Mouse (Mus musculus): Measurements from ENCODE around the gene Bcl6b. TPM values are rescaled to one million over a fixed set of nuclear protein-coding genes. Genes with fewer than 3 reads are reported as not detected.

Bcl6b gene
- 10 to 100 TPM; 23.8 to 33.4 TPM for total RNA-seq (2021)
- long read RNA-seq, experiment 1, partial matches to known transcripts: 4 of 4 reads
- long read RNA-seq, experiment 1, other reads (novel, unspliced or antisense): 0 of 4 reads
- long read RNA-seq, experiment 2, partial matches to known transcripts: 3 of 25 reads
- long read RNA-seq, experiment 2, other reads (novel, unspliced or antisense): 21 of 25 reads

DNA sequence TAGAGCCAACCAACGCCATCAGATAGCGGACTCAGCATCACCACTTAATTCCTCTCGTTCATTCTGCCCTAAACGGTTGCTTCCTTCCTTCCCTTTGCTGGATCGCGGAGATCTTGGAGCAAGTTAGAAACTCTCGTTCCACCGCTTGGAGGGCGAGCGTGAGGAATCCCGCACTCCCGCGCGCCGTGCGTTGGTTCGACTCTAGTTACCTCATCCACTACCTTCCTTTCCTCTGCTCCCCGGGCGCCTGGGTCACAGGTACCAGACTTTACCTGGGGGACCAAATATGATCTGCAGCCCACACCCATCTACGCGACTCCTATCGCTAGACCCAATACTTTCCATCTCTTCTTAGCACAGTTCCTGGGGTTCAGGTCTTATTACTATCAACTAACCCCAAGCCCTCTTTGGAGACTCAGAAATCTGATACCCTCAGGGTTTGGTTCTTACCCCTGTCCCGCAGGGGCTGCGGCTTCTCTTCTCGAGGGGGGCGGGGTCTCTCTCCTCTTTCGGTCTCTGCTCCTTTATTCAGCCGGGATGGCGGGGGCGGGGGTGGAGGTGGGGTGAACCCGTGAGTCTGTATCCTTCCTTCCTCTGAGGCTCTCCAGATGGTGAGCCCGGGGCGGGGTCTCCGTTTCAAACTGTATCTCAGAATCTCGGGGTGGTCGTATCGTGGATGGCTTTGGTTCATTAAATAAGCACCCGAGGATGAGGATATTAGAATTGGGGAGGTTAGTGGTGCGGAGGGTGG is at the start of gene Bcl6b:
Gene Bcl6b (minus strand): TSS at position 539 of the 751 bp plus-strand sequence.
- no peak for DNase-seq (ENCODE audit: low spot score in 2 of 2)

DNA sequence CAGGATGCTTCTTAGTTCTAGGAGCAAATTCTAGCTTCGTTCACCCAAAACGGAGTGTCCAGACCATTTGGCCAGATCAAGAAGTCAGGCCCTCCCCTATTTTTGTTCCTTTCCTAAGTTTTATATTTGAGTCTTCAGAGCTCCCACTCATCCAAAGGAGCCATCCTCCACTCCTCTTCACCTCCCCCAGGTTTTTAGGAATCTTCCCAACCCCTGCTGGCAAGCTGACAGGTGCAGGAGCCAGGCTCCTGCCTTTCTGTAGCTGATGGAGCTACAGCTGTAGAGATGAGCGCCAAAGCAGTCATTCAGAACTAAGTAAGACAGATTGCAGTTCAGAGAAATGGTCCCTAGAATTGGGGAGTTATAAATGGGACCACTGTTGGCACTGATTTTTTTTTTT is 49.4 kb upstream of the Bcl6b start:
- no peak for DNase-seq (ENCODE audit: low spot score in 2 of 2)

GRCm38 (mm10) chr11:70271641-70272040 is 42.0 kb upstream of the Bcl6b start:
- DNase-seq (ENCODE audit: low spot score in 2 of 2): no peak

DNA sequence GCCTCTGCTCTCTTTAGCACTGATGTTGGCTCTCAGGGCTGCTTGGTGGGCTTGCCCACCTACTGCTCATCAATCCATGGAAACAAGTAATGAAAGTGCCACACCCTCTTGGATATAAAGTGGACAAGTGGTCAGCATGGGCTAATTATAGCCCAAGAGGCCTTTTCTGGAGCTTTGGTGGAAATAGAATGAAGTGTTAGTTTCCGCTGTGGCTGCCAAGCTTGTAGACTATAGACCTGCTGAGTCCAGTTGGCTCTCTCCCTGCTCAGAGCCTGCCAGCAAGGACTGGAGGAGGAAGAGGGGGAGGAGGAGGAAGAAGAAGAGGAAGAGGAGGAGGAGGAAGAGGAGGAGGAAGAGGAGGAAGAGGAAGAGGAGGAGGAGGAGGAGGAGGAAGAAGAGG is 36.8 kb upstream of the Bcl6b start:
- DNase-seq (ENCODE audit: low spot score in 2 of 2): no peak

DNA sequence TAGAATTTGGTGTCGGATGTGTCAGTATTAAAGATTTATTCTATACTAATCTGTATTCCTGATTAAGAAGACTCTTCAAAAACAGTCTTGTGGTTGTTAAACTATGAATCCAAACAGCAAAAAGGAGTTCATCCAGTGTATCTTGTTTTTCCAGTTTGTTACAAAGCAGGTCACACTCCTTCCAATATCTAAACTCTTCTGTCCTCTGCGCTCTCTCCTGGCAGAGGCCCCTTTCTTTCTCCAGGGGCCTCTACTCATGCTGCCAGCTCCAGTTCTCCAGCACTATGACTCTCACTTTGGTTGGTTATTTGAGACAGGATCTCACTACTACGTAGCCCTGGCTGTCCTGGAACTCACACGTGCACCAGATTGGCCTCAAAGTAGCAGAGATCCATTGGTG is 36.2 kb upstream of the Bcl6b start:
- no peak for DNase-seq (ENCODE audit: low spot score in 2 of 2)

- no peak for DNase-seq (ENCODE audit: low spot score in 2 of 2)
Measured at GRCm38 (mm10) chr11:70265252-70265651, 35.7 kb upstream of the Bcl6b start.

GRCm38 (mm10) chr11:70259035-70259434 is 29.4 kb upstream of the Bcl6b start:
- no peak for DNase-seq (ENCODE audit: low spot score in 2 of 2)

DNA sequence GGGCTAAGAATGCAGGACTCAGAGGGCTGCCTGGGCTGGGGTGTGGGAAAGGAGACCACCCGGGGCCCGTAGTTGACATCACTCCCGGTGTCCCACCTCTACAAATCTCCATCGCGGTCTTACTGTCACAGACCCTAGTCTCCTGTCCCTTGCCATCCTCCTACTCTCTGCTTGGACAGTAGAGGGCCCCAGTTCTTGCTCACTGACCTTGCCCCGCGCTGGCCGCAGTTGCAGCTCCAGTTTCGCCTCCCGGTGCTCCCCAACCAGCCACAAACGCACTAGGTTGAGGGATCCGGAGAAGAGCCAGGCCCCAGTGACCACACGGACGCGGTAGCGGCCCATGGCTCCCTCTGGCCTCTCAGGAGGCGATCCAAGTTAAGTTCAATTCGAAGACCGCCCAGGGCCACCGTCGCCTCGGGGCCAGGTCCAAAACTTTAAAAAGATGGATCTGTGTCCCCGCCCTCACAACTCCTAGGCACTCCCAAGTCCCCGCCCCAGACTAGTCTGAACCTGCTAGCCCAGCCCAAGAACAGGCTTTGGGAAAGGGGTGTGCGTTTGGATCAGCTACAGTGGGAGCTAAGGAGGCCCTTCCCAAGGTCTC is 25.4 kb upstream of the Bcl6b start, which contains the start of gene Alox12:
Gene Alox12 (minus strand): TSS at position 423 of the 601 bp plus-strand sequence.
- no peak for DNase-seq (ENCODE audit: low spot score in 2 of 2)

DNA sequence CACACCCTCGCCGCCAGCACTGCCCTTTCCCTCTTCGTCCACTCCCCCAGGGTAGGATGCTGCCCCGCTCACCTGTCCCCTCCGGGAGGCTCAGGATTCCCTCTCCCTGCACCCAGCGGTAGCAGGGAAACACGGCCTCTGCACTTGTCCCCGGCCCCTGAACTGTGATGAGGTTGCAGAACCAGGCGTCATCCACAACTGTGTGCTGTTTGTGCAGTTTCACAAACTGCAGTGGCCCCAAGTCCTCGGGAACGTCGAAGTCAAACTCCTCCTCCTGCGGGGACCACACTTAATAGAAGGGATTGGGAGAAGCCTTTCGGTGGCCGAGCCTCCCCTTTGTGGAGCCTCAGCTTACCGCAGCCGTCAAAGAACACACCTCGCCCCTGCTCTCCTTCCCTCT is 24.7 kb upstream of the Bcl6b start:
- DNase-seq (ENCODE audit: low spot score in 2 of 2): no peak

DNA sequence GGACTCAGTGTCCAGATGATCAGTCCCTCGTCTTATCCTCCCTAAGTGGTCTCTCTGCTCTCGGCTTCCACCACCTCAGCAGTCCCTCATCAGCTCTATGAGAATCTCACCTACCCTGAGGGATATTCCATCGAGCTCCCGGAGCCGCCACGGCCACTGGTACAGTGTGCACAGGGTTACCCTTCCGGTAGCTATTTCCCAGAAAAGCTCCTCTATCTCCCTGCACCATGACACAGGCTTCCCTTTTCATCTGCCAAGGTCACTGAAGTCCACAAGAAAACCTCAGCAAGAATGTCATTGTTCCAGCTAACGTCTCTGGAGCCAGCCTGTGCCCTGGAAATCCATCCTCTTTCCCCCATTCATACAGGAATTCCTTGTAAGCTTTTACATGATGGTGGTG is 22.3 kb upstream of the Bcl6b start:
- DNase-seq (ENCODE audit: low spot score in 2 of 2): no peak

DNA sequence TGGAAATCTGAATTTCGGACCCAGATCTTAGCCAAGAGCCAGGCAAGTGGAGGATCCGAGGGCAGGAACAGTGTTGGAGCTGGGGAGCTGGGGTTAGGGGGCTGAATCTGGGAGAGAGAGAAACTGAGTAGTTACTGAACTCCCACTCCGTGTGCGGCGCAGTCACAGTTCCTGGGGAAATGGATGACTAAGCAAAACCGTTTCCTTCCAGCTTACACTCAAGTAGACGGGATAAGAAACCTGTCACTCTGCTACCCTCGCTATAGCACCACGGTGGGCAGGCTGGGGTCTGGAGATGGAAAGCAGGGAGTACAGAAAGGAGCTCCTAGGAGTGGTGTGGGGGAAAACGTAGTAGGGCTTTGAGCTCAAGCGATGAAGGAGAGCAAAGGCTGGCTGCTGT is 20.6 kb upstream of the Bcl6b start:
- no peak for DNase-seq (ENCODE audit: low spot score in 2 of 2)

DNA sequence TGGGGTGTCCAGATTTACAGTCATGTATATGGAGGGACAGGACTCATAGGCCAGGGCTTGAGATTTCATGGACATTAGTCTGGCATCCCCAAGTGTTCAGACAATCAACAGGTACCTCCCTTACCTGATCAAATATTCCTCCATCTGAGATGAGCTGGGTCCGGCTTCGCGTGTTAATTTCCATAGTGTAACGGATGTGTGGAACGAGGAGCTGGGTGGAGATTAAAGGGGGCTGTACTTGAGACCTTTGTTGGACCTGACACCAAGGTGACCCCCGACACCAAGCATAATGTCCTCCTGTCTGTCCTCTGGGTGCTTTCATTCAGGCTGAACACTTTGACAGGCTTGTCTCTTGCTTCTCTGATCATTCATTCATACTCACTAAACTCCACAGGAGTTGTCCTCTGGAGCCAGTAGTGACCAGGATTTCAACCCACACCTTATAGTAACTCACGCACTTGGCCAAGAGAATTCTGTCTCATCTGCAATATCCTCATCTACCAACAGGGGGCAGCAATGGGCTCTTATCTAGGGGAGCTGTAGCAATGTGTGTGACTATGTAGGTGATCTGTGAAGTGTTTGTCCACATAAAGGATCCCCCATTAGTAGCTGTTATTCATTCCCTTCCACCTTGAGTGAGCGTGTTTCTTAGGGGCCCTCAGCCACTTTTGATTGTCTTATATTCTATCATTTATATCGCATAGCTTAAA is 17.7 kb upstream of the Bcl6b start:
- peak in 1 of 2 experiments; percentile 58 for DNase-seq (ENCODE audit: low spot score in 2 of 2)

DNA sequence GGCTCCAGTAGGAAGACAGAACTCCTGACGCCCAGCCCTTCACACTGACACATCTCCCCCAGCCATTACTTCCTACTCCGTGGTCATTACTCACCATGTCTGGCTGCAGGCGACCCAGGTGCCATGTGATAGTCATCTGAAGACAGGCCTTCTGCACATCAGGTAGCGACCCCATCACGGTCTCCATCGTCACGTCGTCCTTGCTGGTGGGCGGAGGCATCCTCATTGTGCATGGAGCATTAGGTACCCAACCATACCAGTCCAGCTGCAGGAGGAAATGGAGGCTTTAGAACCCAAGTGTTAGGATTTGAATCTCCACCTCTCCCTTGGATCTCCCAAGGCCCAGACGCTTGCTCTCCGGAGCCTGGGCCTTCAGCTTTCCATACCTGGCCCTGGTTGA is 13.0 kb upstream of the Bcl6b start:
- DNase-seq (ENCODE audit: low spot score in 2 of 2): no peak

GRCm38 (mm10) chr11:70239541-70240279 is 10.1 kb upstream of the Bcl6b start, which contains the start of the genes Gm21988 and Rnasek:
Gene Gm21988 (minus strand): TSS chr11:70239830.
Gene Rnasek (minus strand): TSS chr11:70239842.
- DNase-seq (ENCODE audit: low spot score in 2 of 2): peak; percentile 51 to 60

GRCm38 (mm10) chr11:70238591-70239440 is 9.2 kb upstream of the Bcl6b start:
- no peak for DNase-seq (ENCODE audit: low spot score in 2 of 2)

- DNase-seq (ENCODE audit: low spot score in 2 of 2): peak; percentile 95 to 96
Measured at GRCm38 (mm10) chr11:70237457-70238167, 8.0 kb upstream of the Bcl6b start, which contains the start of gene 0610010K14Rik. Gene 0610010K14Rik (minus strand): TSS chr11:70237914.

DNA sequence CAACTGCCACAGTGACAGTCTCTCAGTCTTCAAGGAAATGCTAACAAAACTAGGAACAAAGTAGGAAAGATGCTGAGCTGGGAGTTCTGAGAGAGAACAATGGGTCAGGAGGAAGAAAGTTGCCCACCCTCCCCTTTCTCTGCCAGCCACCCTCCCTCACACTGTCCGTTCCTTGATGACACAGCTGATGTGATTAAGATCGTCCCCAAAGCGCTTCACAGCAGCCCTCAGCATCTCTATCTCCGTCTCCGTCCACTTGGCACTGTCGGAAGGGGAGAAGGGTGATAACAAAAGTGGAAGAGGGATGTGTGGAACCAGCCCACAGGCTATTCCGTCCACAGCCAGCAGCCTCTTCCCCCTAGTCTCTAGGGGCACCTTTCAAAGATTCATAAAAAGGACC is 7.1 kb upstream of the Bcl6b start:
- DNase-seq (ENCODE audit: low spot score in 2 of 2): no peak

GRCm38 (mm10) chr11:70235254-70235900 is 5.8 kb upstream of the Bcl6b start:
- no peak for DNase-seq (ENCODE audit: low spot score in 2 of 2)

DNA sequence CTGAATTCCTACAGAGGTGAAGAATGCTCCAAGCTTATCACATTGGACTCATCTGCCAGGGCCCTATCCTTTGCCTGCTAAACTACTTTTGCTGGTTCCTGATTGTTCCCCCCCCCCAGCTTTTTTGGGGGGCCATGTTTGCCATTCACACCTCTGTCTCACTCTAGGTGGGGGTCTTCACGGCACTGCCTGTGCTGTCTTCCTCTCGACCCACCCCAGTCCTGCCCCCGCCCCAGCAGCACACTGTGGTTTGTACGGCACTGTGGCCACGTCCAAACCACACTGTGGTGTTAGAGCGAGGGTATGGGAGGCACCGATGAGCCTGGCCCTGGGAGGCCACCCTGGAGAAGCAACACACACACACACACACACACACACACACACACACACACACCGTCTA is 4.9 kb upstream of the Bcl6b start:
- DNase-seq (ENCODE audit: low spot score in 2 of 2): no peak
